Mouse (Mus musculus): ENCODE data around the gene Prr15l. TPM values are rescaled to one million over a fixed set of nuclear protein-coding genes. Genes with fewer than 3 reads are reported as not detected.

Prr15l gene
- total RNA-seq, 2 experiments from 2014 or later = not detected

DNA sequence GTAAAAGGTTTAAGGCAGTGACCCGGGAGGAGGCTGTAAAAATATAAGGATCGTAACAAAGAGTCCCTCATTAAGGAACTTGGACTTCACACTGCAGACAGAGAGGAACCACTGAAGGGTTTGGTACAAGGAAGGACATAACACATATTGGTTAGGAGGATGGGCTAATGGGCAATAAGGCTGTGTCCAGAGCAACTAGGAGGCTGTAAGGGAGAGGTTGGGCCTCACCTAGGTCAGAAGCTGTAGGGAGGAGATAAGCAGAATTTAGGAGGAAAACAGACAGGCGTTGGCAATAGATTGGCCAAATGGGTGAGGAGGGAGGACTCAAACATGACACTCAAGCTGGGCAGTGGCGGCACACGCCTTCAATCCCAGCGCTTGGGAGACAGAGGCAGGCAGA, 10.5 kb upstream of the Prr15l start:
- DNase-seq (ENCODE audit: low spot score in 2 of 2) = no peak

GRCm38 (mm10) chr11:96919003-96919402, 8.9 kb upstream of the Prr15l start:
- DNase-seq (ENCODE audit: low spot score in 2 of 2) = no peak

DNA sequence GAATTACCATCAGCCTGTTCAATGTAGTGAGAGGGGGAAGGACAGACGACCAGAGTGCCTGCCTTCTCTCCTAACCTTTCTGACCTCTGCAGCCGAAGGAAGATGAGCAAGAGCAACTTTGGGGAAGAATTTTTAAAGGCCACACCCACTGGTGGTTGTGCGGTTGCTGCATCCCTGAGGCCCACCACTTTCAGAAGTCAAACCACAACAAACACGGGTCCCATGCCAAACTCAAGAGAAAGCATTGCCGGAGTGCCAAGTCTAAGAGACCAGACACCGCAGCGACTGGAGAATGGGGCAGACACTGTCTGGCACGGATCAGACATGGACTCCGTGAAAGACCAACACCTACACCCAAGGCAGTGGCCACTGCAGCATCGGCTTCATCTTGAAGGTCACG, 3.0 kb upstream of the Prr15l start:
- DNase-seq (ENCODE audit: low spot score in 2 of 2) = no peak

GRCm38 (mm10) chr11:96925469-96926148, 2.3 kb upstream of the Prr15l start:
- no peak for DNase-seq (ENCODE audit: low spot score in 2 of 2)

DNA sequence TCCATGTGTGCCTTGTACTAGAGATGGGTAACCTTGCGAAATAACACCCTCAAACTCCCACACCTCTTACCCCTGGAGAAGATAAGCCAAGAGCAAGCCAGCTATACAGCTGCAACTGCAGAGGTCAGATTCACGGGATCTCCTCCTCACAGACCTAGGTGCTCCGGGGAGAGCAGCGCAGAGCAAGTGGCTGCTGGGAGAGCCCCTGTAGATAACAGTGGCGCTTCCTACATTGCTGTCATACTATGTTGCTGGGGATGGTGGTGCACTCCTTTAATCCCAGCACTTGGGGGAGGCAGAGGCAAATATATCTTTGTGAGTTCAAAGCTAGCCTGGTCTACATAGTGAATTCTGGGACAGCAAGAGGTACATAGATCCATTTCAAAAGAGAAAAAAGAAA, 1.3 kb upstream of the Prr15l start:
- DNase-seq (ENCODE audit: low spot score in 2 of 2) = no peak

DNA sequence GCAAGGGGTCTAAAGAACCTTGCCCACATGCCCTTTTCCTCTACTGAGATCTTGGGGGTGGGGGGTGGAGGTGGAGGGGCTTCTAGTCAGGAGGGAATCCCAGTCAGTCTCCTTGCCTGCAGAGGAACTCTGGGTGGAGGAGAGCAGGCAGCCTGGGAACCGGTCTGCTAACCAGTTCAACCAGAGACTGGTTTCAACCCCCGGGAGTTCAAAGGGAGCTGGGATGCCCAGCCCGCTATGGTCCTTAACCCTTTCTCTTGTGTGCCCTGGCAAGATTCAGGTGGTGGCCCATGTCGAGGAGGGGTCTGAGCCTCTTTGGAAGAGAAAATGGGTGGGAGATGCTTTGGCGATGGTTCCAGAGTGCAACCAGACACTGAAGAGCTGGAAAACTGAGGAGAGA, 787 bp downstream of the Prr15l start:
- DNase-seq (ENCODE audit: low spot score in 2 of 2) = no peak

GRCm38 (mm10) chr11:96929096-96929765, 1.3 kb downstream of the Prr15l start:
- no peak for DNase-seq (ENCODE audit: low spot score in 2 of 2)

DNA sequence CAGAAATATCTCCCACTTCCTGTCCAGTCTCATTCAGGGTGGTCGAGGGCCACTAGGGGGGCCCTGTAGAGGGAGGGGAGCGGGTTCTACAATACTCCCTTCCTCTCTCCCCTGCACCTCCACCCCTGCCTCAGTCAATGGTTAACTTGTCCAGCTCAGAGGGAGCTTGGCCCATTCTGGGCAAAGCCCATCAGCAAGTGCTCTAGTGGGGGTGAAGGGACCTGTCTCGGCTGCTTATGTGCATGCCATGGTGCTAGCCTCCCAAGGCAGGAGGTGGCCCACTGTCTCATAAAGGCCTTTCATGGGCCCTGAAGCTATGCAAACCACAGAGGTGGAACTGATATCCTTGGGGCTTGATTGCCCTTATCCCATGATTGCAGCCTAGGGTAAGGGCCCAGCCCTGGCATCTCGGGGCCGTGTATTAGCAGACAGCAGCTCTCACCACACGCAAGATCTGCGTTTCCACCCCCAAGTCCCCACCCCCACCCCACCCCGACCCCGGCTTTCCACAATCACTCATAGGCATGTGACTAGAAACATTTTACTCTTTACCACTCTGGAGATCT, 1.9 kb downstream of the Prr15l start:
- no peak for DNase-seq (ENCODE audit: low spot score in 2 of 2)

DNA sequence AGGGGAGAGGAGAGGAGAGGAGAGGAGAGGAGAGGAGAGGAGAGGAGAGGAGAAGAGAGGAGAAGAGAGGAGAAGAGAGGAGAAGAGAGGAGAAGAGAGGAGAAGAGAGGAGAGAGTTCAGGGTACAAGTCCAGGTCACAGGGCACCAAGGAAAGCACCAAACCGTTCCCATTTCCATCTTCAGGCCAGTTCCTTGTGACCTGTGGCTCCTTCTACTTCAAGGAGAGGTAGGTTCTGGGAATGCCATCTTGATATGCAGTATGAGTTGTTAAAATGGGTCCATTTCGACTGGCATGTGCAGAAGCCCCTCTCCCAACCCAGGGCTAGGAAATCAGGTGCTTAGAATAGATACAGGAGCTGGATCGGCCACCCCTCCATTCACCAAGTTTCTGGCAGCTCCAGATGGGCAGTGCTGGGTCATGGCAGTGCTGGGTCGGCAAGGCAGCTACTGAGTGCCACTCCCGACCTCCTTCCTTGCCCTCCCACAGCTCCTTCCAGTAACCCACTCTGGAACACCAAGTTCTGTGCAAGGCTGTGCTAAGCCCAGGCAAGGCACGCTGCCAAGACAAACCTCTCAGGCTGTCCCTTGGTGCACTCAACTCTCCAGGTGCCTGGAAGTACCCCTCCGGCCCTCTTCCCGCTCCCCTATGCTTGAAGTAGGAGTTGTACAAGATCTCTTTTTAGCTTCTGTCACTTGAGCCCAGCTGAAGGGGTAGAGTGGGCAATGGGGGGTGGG, 3.6 kb downstream of the Prr15l start:
- no peak for DNase-seq (ENCODE audit: low spot score in 2 of 2)

DNA sequence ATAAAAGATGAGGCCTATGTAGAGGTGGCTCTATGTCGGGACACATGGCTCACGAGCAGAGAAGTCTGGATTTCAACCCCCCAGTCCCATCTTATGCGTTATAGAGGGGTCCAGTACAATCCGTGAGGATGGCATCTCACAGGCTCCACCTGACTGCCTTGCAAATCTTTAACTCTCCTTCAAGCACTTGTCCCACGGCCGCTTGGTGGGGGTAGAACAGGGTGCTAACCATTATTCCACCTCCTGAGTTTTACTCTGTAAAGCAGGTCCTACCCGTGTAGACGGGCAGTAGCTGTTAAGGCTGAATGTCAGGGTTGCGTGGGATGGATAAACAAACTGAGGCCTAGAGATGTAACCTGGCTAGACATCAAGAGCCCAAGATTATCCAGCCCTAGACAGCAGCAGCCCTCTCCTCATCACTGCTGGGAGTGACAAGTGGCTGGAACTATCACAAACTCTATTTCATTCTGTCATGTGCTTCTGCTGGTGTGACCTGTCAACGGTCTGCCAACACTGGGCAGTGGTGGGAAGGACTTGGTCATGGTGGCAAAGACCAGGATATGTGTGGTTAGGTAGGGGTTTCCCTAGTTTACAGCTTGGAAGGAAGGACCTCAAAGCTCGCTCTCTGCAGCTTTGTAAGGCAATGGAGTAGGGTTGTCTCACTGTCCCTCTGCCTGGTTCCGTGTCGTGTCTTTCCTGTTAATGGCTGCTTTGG, 5.8 kb downstream of the Prr15l start:
- no peak for DNase-seq (ENCODE audit: low spot score in 2 of 2)

GRCm38 (mm10) chr11:96934921-96935356, 7.0 kb downstream of the Prr15l start:
- no peak for DNase-seq (ENCODE audit: low spot score in 2 of 2)

DNA sequence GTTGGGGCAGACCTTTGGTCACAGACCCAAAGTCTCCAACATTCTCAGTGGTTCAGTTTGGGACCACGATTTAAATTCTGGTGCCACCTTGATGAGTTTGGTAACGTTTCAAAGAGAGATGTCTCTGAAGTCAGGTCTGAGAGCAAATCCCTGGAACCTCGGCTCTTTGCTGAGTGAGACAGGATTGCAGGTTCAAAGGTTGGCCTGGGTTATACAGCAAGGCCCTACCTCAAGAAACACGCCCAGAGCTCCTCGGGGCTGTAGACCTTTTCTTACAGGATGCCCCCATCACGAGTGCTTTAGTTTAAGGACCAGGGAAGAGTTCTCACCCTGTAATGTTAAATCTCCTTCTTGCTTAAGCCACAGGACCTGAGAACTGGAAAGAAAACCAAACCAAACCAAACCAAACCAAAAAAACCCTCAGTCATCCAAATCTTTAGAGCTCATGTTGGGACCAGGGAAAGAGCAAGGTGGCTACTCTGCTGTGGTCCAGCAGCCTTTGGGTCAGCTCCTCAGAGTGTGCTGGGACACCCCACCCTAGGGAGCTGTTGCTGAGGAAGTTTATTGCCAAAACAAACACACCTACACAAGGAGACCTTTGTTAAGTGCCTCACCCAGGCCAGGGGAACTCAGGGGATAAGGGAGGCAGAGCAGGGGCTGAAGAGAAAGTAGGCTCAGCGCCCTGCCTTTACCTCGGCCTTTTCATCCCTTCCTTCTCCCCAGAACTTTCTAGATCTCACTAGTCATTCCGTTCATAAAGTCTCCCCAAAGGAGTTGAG, 8.2 kb downstream of the Prr15l start:
- no peak for DNase-seq (ENCODE audit: low spot score in 2 of 2)

DNA sequence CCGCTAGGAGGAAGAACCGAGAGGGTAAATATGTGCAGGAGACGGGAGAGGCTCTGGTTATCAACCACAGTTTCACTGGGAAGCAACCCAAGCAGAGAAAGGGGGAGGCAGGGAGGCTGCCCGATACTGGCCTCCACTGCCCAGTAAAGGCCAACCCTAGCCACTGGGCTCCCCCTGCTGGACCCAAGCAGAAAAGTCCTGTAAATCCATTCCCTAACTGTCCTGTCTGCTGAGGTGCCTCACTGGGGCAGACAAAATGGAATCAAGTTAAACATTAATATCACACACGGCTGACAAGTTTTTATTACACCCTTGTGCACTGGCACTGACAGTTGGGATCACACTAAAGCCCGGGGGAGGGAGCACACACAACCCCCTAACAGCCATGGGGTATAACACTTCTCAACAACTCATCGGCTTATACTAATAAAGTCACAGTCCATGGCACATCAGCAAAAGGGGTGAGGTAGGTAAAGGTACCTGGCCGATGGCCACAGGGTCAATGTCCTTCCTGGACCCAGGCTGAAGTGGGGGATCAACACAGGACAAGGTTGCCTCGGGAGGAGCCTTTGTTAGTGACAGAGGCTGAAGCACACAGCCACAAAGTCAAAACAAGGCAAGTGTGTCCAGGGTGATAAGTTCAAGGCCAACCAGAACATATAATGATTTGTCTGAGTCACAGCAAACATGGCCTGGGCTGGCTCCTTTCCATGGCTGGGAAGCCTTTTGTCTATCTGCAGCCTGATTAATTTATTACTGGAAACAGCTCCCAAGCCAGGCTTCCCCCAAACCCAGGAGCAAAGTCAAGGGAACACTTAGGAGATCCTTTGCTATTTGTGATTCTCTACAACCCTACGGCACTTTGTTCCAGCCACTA, 9.9 kb downstream of the Prr15l start:
- peak; percentile 24 to 27 for DNase-seq (ENCODE audit: low spot score in 2 of 2)

DNA sequence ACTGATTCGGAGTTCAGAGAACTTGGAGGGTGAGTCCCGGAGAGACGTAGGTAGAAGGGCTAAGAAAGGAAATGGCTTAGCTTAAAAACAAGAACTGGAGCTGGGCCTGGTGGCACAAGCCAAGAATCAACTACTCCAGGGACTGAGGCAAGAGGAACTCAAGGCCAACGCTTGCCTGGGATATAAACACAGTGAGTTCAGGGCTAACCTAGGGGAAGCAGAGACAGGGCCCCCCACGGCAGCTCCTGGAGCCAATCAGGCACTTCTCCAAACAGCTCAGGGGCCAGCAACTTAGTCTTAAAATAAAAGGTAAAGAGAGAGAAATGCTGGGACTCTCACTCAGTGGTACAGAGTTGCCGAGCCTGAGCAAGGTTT, 10.5 kb downstream of the Prr15l start:
- no peak for DNase-seq (ENCODE audit: low spot score in 2 of 2)

DNA sequence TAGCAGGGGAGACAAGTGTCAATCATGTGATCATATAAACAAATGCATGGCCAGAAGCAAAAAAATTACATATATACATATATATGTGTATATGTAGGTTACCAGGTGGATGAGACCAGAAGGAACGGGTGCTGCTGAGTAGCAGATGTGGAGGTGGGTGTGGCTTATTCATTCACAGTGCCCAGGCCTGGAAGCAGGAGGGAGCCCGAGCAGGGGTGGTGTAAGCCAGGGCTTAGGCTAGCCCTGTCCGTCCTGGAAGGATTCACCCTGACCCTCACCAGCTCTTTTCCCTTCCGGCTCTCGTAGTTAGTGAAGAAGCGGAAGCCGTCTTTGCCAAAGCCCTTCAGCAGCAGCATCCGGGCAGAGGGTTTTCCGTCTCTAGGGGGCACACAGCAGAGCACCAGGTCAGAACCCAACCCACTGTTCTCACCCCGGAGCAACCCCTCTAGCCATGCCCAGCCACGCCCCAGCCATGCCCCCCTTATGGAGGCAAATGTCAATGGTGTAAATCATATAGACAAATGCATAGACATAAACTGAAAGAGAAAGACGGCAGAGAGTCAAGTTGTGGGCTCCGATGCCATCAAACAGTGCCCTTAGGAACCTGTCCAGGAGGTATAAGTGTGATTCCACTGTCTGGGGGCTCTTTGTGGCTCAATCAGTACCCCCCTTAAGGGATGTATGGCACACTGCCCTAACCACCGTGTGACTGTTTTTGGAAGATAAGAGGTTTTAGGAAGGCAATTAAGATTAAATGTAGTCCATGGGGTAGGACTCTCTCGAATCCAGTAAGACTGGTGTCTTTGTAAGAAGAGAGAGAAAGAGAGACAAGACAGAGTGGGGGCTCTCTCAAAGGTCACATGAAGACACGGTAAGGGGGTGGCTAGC, 12.9 kb downstream of the Prr15l start:
- no peak for DNase-seq (ENCODE audit: low spot score in 2 of 2)

DNA sequence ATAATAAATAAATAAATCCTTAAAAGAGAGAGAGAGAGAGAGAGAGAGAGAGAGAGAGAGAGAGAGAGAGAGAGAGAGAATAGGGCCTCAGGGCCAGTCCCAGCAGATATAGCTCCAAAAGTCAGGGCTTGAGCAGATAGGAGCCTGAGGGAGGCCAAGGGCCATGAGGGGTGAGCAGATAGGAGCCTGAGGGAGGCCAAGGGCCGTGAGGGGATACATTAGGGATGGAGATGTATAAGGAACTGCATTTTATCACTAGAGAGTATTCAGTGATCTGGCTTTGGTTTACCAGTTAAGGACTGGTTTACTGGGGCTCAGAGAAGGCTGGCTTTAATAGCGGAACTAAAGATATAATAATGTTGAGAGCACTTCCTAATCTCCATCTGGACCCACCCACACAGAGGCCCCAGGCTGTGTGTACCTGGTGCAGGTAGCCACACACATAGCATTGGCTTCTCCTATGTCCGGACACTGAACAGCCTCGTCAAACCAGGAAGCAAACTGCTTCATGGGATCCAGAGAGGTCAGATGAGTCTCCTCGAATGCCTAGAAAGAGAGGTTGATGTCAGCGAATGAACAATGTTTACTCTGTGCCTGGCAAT, 14.2 kb downstream of the Prr15l start:
- DNase-seq (ENCODE audit: low spot score in 2 of 2) = no peak

DNA sequence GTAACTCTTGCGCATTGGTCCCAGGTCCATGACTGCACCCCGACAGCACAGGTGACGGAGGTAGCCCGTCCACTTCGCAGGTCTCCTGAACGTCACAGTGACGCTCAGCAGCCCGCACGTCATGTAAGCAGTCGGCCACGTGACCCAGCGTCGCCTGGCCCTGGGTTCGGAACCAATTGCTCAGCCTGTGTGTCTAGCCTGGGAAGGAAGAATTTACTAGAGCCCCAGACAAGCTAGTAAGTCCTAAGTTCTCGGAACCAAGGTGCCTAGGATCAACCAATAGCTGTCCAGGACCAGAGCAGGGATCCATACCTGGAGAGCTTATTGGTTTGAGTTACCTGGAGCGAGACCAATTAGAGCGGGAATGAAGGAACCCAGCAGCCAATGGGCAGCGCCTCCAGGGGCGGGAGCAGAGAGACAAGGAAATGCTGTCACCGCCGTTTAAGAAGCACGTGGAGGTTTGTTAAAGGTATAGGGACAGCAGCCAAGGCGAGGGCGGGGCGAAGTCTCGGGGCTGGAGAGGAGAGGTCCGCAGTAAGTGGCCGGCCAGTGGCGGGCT, 15.9 kb downstream of the Prr15l start, which contains the start of gene Pnpo:
Gene Pnpo, minus strand, starts transcription at position 241 of the 559 bp plus-strand sequence.
- peak; percentile 89 to 92 for DNase-seq (ENCODE audit: low spot score in 2 of 2)
